Mouse (Mus musculus) forebrain, postnatal 0 days (tissue): ENCODE measurements around the gene Tmem120a. TPM values are rescaled to one million over a fixed set of nuclear protein-coding genes. Genes with fewer than 3 reads are reported as not detected.

Source experiments
- ATAC-seq: fragments of 200-750 bp; cut with Nextera tagmentation; 2 replicates; pipeline ENCODE4 v1.8.0; 2017; ENCODE audit warnings: mild to moderate bottlenecking, moderate library complexity
- DNase-seq: peaks from one replicate; pipeline ENCODE4 v3.0.0-alpha.2; 2015
- H3K27ac ChIP-seq: fragments of 300-500 bp; sonication (generic); 2 replicates; pipeline ENCODE4 v1.5.1; 2014; ENCODE audit warnings: low read depth, mild to moderate bottlenecking, antibody characterized with exemption, low read length, moderate library complexity, mixed read lengths
- H3K27me3 ChIP-seq: fragments of 300-500 bp; sonication (generic); 2 replicates; pipeline ENCODE4 v1.6.1; 2014; ENCODE audit warnings: mild to moderate bottlenecking, low read length, mixed read lengths; ENCODE audit not compliant: insufficient read depth
- H3K36me3 ChIP-seq: fragments of 300-500 bp; sonication (generic); 2 replicates; pipeline ENCODE4 v1.6.1; 2014; ENCODE audit warnings: mild to moderate bottlenecking, moderate library complexity; ENCODE audit not compliant: insufficient read depth
- H3K4me1 ChIP-seq: fragments of 300-500 bp; sonication (generic); 2 replicates; pipeline ENCODE4 v1.6.1; 2014; ENCODE audit warnings: antibody characterized with exemption; ENCODE audit not compliant: insufficient read depth
- H3K4me2 ChIP-seq: fragments of 300-500 bp; sonication (generic); 2 replicates; pipeline ENCODE4 v1.6.1; 2014; ENCODE audit warnings: low read depth, mild to moderate bottlenecking, moderate library complexity
- H3K4me3 ChIP-seq: fragments of 300-500 bp; sonication (generic); 2 replicates; pipeline ENCODE4 v1.5.1; 2014; ENCODE audit warnings: low read depth, low read length, mixed read lengths
- H3K9ac ChIP-seq: fragments of 300-500 bp; sonication (generic); 2 replicates; pipeline ENCODE4 v1.6.1; 2014; ENCODE audit warnings: mild to moderate bottlenecking
- H3K9me3 ChIP-seq: fragments of 300-500 bp; sonication (generic); 2 replicates; pipeline ENCODE4 v1.6.1; 2016; ENCODE audit warnings: low read length
- CTCF ChIP-seq: sonication (generic); IDR thresholded peaks from 2 replicates; pipeline ENCODE4 v1.5.1; 2016; ENCODE audit warnings: antibody characterized with exemption, control low read depth, low read depth
- WGBS: fragments of 180-500 bp; shearing (Covaris S2); extraction: QIAGEN DNeasy Blood & Tissue Kit; methylation state at CpG from one replicate; pipeline ENCODE4 v1.1.7; 2014; 5-methylcytosine and 5-hydroxymethylcytosine counted together
- polyA plus RNA-seq: library from polyadenylated mRNA; unstranded; fragments of >200 nt; fragmentation: Nextera tagmentation; extraction: Ambion mirVana; gene quantifications from 2 replicates; pipeline ENCODE4 v1.2.1, GENCODE M21; 2015
- total RNA-seq: library from RNA; depleted of rRNA; stranded (reverse); fragments of >200 nt; gene quantifications from 2 replicates; pipeline ENCODE4 v1.2.3, GENCODE M21; 2014

Gene Tmem120a
- total and polyA plus RNA-seq, 2 experiments from 2014 or later = 42.7 to 111 TPM

DNA sequence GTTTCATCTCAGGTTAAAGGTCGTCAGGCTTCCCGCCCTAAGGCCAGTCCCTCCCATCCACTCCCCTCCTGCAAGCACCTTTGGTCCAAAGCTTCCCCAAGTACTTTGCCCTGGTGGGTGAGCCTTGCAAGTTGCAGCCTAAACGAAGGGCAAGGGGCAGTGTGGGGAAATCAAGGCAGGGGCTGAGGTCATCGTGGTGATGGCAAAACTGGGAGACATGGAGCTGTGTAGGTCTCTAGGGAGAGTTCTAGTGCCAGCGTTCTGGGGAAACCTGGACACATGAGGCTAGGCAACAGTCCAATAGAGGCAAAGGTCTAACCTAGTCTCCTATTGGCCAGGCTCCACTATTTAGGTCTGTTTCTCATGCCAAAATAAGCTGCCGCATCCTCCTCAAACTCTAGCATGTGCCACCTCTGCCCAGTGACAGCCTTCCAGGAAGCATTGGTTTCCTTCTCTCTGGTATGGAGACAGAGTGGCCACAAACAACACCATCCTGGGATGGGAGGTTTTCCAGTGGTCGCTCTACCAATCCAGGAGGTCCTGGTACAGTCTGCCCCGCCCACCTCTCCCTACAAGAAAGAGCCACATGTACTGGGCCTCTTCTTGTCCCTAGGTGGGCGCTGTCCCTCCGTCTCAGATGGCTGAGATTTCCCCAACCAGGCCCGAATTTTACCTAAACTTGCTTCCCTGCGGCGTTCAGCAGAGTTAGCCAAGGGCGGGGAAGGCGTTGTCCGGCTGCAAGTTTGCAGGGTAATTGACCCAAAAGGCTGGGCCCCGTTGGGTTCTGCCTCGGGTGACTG lies 1.1 kb downstream of the Tmem120a start:
- Histone ChIP-seq H3K9me3 (no peaks in the 10 kb centered on the region), H3K4me1 (peaks cover 4% of the 10 kb centered on the region; the same call in 1 of the 2 replicates), H3K9ac (peak overlapping the region; percentile 87), H3K4me3 (peak overlapping the region; percentile 89), H3K36me3 (peaks cover 22% of the 10 kb centered on the region), H3K27me3 (no peaks in the 10 kb centered on the region), H3K27ac (0 out of 2 replicates have a peak overlapping the region, but pooled peaks have one; percentile 36), H3K4me2 (peak overlapping the region; percentile 91)
- 22% methylated on average over 18 of the region's 18 CpGs for WGBS
- ATAC-seq (peak; percentile 74), DNase-seq (peak; percentile 63)
- TF ChIP-seq CTCF = no peak

DNA sequence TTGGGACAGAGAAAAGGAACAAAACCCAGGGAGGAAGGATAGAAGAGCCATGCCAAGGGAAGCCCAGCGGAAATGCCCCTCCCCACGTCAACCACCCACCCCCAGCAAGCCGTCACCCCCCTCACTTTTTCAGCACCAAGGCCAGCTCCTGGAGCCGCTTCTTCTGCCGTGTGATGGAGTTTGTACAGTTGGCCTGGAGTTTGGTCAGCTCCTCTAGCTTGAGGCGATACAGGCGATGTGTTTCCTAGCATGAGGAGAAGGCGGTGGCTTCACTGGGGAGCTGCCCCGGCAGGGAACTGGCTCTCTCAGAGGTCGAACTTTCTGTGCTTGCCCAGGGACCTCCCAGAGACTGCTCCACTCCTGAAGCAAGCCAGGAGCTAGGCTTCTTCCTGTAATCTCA lies 2.1 kb downstream of the Tmem120a start:
- H3K27ac ChIP-seq = no peak overlapping the region
- H3K9me3 ChIP-seq = no peaks in the 10 kb centered on the region
- no peak overlapping the region for H3K4me2 ChIP-seq
- no peak overlapping the region for H3K4me3 ChIP-seq
- no peak overlapping the region for H3K9ac ChIP-seq
- ATAC-seq (no peak), DNase-seq (no peak)
- no peaks in the 10 kb centered on the region for H3K27me3 ChIP-seq
- 65% methylated on average over 10 of the region's 10 CpGs for WGBS
- H3K36me3 ChIP-seq = peaks cover 27% of the 10 kb centered on the region
- H3K4me1 ChIP-seq = peaks cover 4% of the 10 kb centered on the region; the same call in 1 of the 2 replicates
- no peak for TF ChIP-seq CTCF

DNA sequence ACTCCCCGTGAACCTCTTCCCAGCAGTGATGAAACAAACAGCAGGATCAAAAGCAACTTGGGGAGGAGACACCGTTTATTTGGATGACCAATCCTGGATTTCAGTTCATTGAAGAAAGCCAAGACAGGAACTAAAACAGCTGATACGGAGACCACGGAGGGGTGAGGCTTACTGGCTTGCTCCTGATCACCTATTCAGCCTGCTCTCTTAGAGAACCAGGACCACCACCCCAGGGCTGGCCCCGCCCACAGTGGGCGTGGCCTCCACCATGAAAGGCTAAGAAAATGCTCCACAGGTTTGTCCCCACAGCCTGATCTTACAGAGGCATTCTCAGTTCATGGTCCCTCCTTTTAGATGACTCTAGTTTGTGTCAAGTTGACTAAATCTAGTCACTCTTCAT lies 6.0 kb downstream of the Tmem120a start:
- no peak overlapping the region for H3K27ac ChIP-seq
- no peak for TF ChIP-seq CTCF
- peaks cover 3% of the 10 kb centered on the region; the same call in 1 of the 2 replicates for H3K4me1 ChIP-seq
- H3K27me3 ChIP-seq = no peaks in the 10 kb centered on the region
- 22% methylated on average over 6 of the region's 6 CpGs for WGBS
- no peak for ATAC-seq
- no peak overlapping the region for H3K4me3 ChIP-seq
- no peak for DNase-seq
- no peak overlapping the region for H3K9ac ChIP-seq
- H3K36me3 ChIP-seq = peaks cover 65% of the 10 kb centered on the region
- H3K4me2 ChIP-seq = no peak overlapping the region
- H3K9me3 ChIP-seq = no peaks in the 10 kb centered on the region

DNA sequence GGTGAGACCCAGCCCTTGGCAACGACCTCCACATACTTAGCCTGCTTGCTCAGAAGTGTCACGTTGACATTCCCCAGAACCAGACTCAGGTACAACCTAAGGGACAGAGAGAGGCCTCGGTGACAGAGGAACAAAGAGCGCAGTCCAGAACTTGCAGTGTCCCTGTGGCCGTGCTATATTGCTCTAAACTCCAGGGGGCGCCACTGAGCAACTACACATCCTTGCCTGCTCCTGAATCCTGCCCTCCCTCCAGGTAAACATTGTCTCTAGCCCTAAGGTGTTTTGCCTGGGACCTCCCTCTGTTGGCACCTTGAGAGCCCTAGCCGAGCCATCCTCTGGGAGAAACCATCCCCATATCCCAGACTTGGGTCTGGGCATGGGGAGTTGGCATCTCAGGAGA lies 7.1 kb downstream of the Tmem120a start:
- Histone ChIP-seq H3K4me3 (no peak overlapping the region), H3K4me2 (no peak overlapping the region), H3K4me1 (no peaks in the 10 kb centered on the region), H3K9ac (no peak overlapping the region), H3K9me3 (no peaks in the 10 kb centered on the region), H3K27me3 (no peaks in the 10 kb centered on the region), H3K27ac (no peak overlapping the region), H3K36me3 (peaks cover 76% of the 10 kb centered on the region)
- no peak for DNase-seq
- TF ChIP-seq CTCF = peak; percentile 55
- ATAC-seq = no peak
- WGBS = 79% methylated on average over 7 of the region's 7 CpGs

DNA sequence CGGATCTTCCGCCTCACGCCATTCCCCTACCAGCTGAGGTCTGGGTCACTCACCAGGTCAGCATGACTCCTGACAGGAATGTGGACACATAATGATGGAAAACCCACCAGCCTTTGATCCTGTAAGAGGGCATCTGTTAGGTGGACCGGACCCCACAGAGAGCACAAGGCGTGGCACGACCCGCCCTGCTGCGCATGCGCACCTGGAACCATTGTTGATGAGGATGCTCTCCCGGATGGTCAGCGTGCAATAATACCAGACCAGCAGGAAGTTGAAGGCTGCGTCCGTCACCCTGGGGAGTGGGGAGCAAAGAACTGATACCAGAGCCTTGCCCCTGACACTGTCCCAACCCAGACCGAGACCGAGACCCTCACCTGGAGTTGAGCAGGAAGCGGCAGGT lies 7.7 kb downstream of the Tmem120a start:
- no peak overlapping the region for H3K9ac ChIP-seq
- peaks cover 78% of the 10 kb centered on the region for H3K36me3 ChIP-seq
- WGBS = 94% methylated on average over 16 of the region's 16 CpGs
- no peaks in the 10 kb centered on the region for H3K9me3 ChIP-seq
- ATAC-seq = no peak
- no peak for DNase-seq
- H3K4me2 ChIP-seq = no peak overlapping the region
- no peak overlapping the region for H3K4me3 ChIP-seq
- no peaks in the 10 kb centered on the region for H3K4me1 ChIP-seq
- H3K27ac ChIP-seq = no peak overlapping the region
- no peak for TF ChIP-seq CTCF
- H3K27me3 ChIP-seq = no peaks in the 10 kb centered on the region

DNA sequence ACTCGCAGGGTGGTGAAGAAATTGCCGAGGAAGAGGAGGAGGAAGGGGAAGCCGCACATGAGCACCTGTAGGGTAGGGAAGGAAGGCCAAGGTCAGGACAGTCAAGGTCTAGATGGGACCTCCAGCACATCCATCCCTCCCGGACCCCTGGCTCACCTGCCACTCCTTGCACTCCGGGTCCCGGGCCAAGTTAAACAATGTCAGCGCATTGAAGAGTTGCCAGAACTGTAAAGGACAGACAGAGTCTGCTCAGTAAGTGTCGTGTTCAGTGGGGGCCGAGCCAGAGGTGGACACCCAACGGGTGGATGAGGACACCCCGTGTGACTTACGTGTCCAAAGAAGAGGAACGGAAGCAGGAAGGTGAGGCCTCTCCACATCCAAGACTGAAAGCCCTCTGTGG lies 8.5 kb downstream of the Tmem120a start:
- Histone ChIP-seq H3K27ac (no peak overlapping the region), H3K9ac (no peak overlapping the region), H3K4me2 (no peak overlapping the region), H3K36me3 (peaks cover 78% of the 10 kb centered on the region), H3K4me1 (no peaks in the 10 kb centered on the region), H3K4me3 (no peak overlapping the region), H3K27me3 (no peaks in the 10 kb centered on the region), H3K9me3 (no peaks in the 10 kb centered on the region)
- 88% methylated on average over 13 of the region's 13 CpGs for WGBS
- DNase-seq (no peak), ATAC-seq (no peak)
- no peak for TF ChIP-seq CTCF

DNA sequence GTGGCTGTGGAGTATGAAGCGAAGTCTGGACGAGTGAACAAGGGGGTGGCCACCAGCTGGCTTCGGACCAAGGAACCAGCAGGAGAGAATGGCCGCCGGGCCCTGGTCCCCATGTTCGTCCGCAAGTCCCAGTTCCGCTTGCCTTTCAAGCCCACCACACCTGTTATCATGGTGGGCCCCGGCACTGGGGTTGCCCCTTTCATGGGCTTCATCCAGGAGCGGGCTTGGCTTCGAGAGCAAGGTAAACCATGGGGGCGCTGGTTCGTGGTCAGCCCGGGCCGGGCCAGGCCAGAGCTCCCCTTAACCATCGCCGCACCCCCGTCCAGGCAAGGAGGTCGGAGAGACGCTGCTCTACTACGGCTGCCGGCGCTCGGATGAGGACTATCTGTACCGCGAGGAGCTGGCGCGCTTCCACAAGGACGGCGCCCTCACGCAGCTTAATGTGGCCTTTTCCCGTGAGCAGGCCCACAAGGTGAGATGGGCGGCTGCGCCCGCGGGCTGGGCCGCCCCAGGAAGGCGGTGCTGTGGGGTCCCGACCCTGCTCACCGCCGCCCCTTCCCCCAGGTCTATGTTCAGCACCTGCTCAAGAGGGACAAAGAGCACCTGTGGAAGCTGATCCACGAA lies 10.1 kb downstream of the Tmem120a start:
- no peak for ATAC-seq
- 95% methylated on average over 42 of the region's 42 CpGs for WGBS

More for the DNA sequence above, 10.1 kb downstream of the Tmem120a start:
- Histone ChIP-seq H3K4me3 (no peak overlapping the region), H3K4me1 (no peaks in the 10 kb centered on the region), H3K9me3 (no peaks in the 10 kb centered on the region), H3K4me2 (no peak overlapping the region), H3K27ac (no peak overlapping the region), H3K36me3 (peaks cover 83% of the 10 kb centered on the region), H3K27me3 (no peaks in the 10 kb centered on the region), H3K9ac (no peak overlapping the region)
- TF ChIP-seq CTCF = no peak
- DNase-seq = no peak
